Mouse (Mus musculus) heart, embryonic 12.5 days (tissue): Measurements from ENCODE around the gene Srrm4. TPM values are rescaled to one million over a fixed set of nuclear protein-coding genes. Genes with fewer than 3 reads are reported as not detected.
"Not testable (repeated sequence)": the region's sequence is repeated elsewhere in the genome, so short reads cannot be mapped to it uniquely, and the experiment has no call there.

ENCODE experiments used
- ATAC-seq: fragments of 200-750 bp; cut with Nextera tagmentation; 2 replicates; pipeline ENCODE4 v1.8.0; 2017; ENCODE audit warnings: moderate TSS enrichment, moderate library complexity; ENCODE audit not compliant: insufficient number of reproducible peaks, low FRiP score
- H3K27ac ChIP-seq: fragments of 300-500 bp; sonication (generic); 2 replicates; pipeline ENCODE4 v1.5.1; 2016; ENCODE audit warnings: mild to moderate bottlenecking, moderate library complexity; ENCODE audit not compliant: poor library complexity, severe bottlenecking
- H3K27me3 ChIP-seq: fragments of 300-500 bp; sonication (generic); replicated peaks from 2 replicates; pipeline ENCODE4 v1.6.1; 2016; ENCODE audit warnings: mild to moderate bottlenecking, moderate library complexity
- H3K36me3 ChIP-seq: fragments of 300-500 bp; sonication (generic); 2 replicates; pipeline ENCODE4 v1.6.1; 2016; ENCODE audit warnings: mild to moderate bottlenecking, moderate library complexity
- H3K4me1 ChIP-seq: fragments of 300-500 bp; sonication (generic); replicated peaks from 2 replicates; pipeline ENCODE4 v1.6.1; 2016; ENCODE audit warnings: mild to moderate bottlenecking
- H3K4me2 ChIP-seq: fragments of 300-500 bp; sonication (generic); 2 replicates; pipeline ENCODE4 v1.6.1; 2016; ENCODE audit warnings: mild to moderate bottlenecking, moderate library complexity
- H3K4me3 ChIP-seq: fragments of 300-500 bp; sonication (generic); 2 replicates; pipeline ENCODE4 v1.5.1; 2016; ENCODE audit warnings: mild to moderate bottlenecking
- H3K9ac ChIP-seq: fragments of 300-500 bp; sonication (generic); 2 replicates; pipeline ENCODE4 v1.6.1; 2016; ENCODE audit warnings: mild to moderate bottlenecking, moderate library complexity
- H3K9me3 ChIP-seq: fragments of 300-500 bp; sonication (generic); replicated peaks from 2 replicates; pipeline ENCODE4 v1.6.1; 2016; ENCODE audit warnings: mild to moderate bottlenecking, moderate library complexity
- WGBS: fragments of 180-500 bp; shearing (Covaris S2); methylation state at CpG from one replicate; pipeline ENCODE4 v1.1.7; 2016; 5-methylcytosine and 5-hydroxymethylcytosine counted together
- polyA plus RNA-seq: library from polyadenylated mRNA; unstranded; fragments of >200 nt; fragmentation: Nextera tagmentation; extraction: Ambion mirVana; gene quantifications from 2 replicates; pipeline ENCODE4 v1.2.1, GENCODE M21; 2016

Gene Srrm4
- polyA plus RNA-seq, 1 experiment from 2014 or later = 1.7 TPM

DNA sequence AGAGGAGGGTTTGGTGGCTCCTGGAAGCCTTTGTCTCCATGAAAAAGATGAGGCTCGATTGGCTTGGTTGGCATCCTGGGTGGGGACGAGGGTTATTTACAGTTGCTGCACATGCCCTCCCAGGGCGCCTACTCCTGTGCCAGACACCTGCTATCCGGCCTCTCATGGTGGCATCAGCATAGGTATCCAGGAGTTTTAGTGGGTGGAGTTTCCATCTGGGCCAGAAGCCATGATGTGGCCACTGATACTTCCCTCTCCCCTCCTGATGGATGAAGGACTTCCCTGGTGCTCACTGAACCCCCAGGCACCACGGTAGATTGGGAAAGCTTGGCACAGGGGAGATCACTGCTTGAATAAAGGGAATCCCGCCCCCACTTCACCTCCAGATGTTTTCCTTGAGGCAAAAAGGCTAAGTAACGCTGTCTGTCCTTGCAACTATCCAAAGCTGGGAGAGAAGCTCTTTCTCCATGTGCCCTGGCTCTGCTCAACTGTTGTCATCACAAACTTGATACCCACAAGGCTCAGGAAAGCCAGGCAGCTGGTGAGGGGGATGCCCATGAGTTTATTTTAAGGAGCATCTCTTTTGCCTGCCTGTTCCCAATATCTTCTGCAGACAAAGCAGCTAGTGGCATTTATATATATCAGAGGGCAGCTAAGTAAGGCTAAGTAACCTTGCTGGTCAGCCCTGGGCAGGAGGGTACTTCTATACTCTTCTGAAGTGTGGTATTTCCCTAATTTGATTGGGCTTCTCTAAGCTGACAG lies 148.7 kb downstream of the Srrm4 start:
- peaks cover 18% of the 10 kb centered on the region for H3K4me1 ChIP-seq
- no peak for ATAC-seq
- no peak overlapping the region for H3K4me3 ChIP-seq
- no peaks in the 10 kb centered on the region for H3K9me3 ChIP-seq
- H3K27me3 ChIP-seq = peaks cover 31% of the 10 kb centered on the region
- no peaks in the 10 kb centered on the region for H3K36me3 ChIP-seq
- H3K4me2 ChIP-seq = no peak overlapping the region
- WGBS = 70% methylated on average over 7 of the region's 7 CpGs
- H3K27ac ChIP-seq = no peak overlapping the region
- no peak overlapping the region for H3K9ac ChIP-seq

DNA sequence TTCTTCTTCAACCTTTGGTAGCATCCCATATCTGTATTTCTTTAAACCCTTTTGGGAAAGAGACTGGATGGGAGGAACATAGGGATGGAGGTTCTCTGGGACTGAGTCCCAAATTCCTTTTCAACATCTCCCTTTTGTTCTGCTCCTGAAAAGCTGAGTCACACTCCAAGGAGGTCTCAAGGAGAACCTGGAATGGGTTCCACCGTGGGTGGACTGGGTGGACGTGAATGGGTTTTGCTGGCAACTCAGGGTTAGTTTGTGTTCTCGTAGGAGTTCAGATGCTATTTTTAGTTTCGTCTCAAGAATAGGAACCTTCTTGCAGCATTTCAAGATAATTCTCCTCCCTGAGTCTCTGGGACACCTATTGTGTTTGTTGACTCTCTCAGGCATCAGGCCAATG lies 151.4 kb downstream of the Srrm4 start:
- Histone ChIP-seq H3K4me1 (no peaks in the 10 kb centered on the region), H3K4me3 (no peak overlapping the region), H3K9ac (no peak overlapping the region), H3K27me3 (peaks cover 22% of the 10 kb centered on the region), H3K27ac (no peak overlapping the region), H3K36me3 (no peaks in the 10 kb centered on the region), H3K9me3 (no peaks in the 10 kb centered on the region), H3K4me2 (no peak overlapping the region)
- WGBS = 55% methylated on average over 4 of the region's 4 CpGs
- ATAC-seq = no peak

DNA sequence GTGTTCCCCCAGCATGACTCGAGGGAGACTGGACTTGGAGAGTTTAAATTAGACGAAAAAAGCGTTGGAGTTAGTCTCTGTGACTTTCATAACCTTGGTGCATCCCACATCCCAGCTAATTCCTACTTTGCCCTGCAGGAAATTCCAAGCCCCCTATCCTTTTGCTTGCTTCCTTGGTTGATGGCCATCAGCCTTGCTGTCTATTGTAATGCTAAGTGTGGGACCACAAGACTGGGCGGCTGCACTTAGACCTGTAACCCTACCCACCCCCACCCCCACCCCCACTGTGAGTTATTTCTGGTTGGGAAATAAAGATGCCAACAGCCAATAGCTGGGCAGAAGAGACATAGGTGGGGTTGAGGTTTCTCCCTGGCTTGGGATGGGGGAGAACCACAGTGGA lies 153.3 kb downstream of the Srrm4 start:
- no peak overlapping the region for H3K4me3 ChIP-seq
- 39% methylated on average over 4 of the region's 4 CpGs for WGBS
- H3K9me3 ChIP-seq = no peaks in the 10 kb centered on the region
- no peaks in the 10 kb centered on the region for H3K36me3 ChIP-seq
- H3K4me2 ChIP-seq = no peak overlapping the region
- H3K27ac ChIP-seq = no peak overlapping the region
- no peak for ATAC-seq
- peaks cover 7% of the 10 kb centered on the region; the same call in 1 of the 2 replicates for H3K27me3 ChIP-seq
- peaks cover 5% of the 10 kb centered on the region; the same call in 1 of the 2 replicates for H3K4me1 ChIP-seq
- H3K9ac ChIP-seq = no peak overlapping the region

DNA sequence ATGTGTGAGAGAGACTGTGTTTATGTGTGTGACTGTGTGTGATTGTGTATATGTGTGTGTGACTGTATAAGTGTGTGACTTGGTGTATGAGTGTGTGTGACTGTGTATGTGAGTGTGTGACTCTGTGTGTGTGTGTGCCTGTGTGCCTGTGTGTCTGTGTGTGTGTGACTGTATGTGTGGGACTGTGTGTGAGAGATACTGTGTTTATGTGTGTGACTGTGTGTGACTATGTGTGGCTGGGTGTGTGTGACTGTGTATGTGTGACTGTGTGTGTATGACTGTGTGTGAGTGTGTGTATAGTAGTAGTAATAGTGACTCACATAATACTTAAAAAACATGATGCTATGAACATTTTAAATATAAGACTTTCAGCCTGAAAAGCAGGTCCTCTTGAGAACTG lies 155.5 kb downstream of the Srrm4 start:
- Histone ChIP-seq H3K4me2 (no peak overlapping the region), H3K4me1 (peaks cover 5% of the 10 kb centered on the region; the same call in 1 of the 2 replicates), H3K27ac (no peak overlapping the region), H3K9ac (no peak overlapping the region), H3K4me3 (no peak overlapping the region), H3K27me3 (no peaks in the 10 kb centered on the region), H3K9me3 (no peaks in the 10 kb centered on the region), H3K36me3 (no peaks in the 10 kb centered on the region)
- ATAC-seq = no peak; the same call in 1 of the 2 replicates

DNA sequence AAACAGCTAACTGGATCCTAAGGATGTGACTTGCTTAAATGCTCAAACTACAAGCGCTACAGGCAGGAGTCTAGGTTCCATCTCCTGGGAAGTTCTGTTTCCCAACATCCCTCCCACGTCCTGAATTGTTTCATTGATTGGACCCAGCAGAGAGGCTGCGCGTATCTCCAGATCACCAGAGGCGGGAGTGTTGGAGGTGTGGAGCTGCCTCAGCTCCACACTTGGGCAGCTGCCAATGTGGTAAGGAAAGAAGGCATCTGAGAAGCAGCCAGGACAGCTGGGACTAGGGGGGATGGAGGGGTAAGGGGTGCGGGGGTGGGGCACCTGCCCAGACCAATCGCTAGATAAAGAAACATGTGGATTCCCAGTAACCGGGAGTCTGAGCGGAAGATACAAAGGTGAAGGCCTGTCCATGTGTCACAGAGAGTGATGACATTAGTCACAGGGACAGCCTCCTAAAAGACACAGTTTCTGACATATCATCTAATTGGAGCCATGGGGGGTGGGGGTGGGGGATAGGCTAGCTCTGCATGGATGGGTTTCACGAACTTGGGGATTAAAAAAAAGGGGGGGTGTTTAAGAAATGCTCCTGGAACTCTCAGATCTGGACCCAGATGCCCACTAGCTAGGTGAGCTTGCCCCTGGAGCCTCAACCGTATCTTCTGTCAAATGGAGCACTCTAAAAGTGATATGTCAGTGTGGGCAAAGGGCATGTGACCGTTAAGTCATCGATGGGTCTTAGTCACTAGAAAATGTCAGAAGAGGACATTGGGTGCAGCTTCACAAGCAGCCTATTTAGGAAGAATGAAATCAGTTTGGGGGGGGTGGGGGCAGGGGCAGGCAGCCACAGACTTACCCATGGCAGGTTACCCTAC lies 156.4 kb downstream of the Srrm4 start:
- no peak for ATAC-seq
- no peak overlapping the region for H3K9ac ChIP-seq

GRCm38 (mm10) chr5:116432871-116433270 lies 158.7 kb downstream of the Srrm4 start:
- no peaks in the 10 kb centered on the region for H3K27me3 ChIP-seq
- H3K4me2 ChIP-seq = no peak overlapping the region
- WGBS = 60% methylated on average over 7 of the region's 7 CpGs
- H3K9me3 ChIP-seq = no peaks in the 10 kb centered on the region
- no peak for ATAC-seq
- no peak overlapping the region for H3K9ac ChIP-seq
- no peak overlapping the region for H3K27ac ChIP-seq
- H3K4me3 ChIP-seq = no peak overlapping the region
- no peaks in the 10 kb centered on the region for H3K36me3 ChIP-seq
- peaks cover 9% of the 10 kb centered on the region; the same call in 1 of the 2 replicates for H3K4me1 ChIP-seq

More for the DNA sequence above, 156.4 kb downstream of the Srrm4 start:
- H3K4me3 ChIP-seq = no peak overlapping the region
- WGBS = 48% methylated on average over 13 of the region's 13 CpGs
- H3K9me3 ChIP-seq = no peaks in the 10 kb centered on the region
- H3K4me2 ChIP-seq = no peak overlapping the region
- no peak overlapping the region for H3K27ac ChIP-seq
- no peaks in the 10 kb centered on the region for H3K27me3 ChIP-seq
- peaks cover 5% of the 10 kb centered on the region; the same call in 1 of the 2 replicates for H3K4me1 ChIP-seq
- H3K36me3 ChIP-seq = no peaks in the 10 kb centered on the region

DNA sequence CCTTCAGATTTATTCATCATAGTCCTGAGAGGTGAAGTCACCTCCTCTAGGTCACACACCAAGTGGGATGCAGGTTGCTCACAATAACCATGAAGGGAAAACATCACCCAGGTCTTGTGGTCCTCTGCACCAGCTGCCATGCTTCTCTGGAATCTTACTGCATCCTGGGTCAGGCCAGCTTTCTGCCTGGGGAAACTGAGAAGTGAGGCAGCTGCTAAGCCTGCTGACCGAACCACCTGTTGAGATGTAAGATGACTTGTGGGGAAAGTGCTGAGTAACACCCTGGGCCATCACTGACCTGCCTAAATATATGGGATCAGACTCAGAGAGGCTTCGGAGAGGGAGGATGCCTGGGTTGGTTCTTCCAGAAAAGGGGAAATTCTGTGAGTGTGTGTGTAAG lies 164.9 kb downstream of the Srrm4 start:
- Histone ChIP-seq H3K4me2 (no peak overlapping the region), H3K4me1 (peaks cover 23% of the 10 kb centered on the region), H3K9me3 (no peaks in the 10 kb centered on the region), H3K4me3 (no peak overlapping the region), H3K9ac (no peak overlapping the region), H3K27ac (no peak overlapping the region), H3K27me3 (no peaks in the 10 kb centered on the region), H3K36me3 (no peaks in the 10 kb centered on the region)
- 72% methylated on average over 2 of the region's 2 CpGs for WGBS
- ATAC-seq = no peak

GRCm38 (mm10) chr5:116425709-116426108 lies 165.9 kb downstream of the Srrm4 start:
- peaks cover 29% of the 10 kb centered on the region for H3K4me1 ChIP-seq
- H3K9ac ChIP-seq, ATAC-seq, H3K4me2 ChIP-seq, H3K27ac ChIP-seq, H3K36me3 ChIP-seq, H3K9me3 ChIP-seq, H3K4me3 ChIP-seq, H3K27me3 ChIP-seq: not testable (repeated sequence)
- WGBS = 81% methylated on average over 3 of the region's 3 CpGs

DNA sequence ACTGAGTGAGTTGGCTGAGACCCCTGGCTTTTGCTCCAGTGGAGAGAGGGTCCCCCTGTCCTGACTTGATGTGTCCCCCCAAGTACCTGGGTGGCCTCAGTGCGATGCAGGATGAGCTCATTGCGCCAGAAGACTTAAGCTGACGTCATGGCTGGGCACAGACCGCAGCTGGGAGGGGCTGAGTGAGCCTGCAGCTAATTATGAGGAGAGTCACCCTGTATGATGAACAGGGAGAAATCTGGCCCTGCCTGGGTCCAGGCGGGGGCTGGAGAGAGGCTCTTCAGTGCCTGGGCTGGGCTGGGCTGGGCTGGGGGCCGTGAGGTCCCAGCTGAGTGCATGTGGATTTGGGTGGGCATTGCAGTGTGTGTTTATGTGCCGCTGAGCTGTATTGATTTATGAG lies 166.3 kb downstream of the Srrm4 start:
- 62% methylated on average over 7 of the region's 7 CpGs for WGBS

GRCm38 (mm10) chr5:116423746-116424145 lies 167.9 kb downstream of the Srrm4 start:
- Histone ChIP-seq H3K27ac (no peak overlapping the region), H3K36me3 (no peaks in the 10 kb centered on the region), H3K4me3 (no peak overlapping the region), H3K4me2 (no peak overlapping the region), H3K27me3 (no peaks in the 10 kb centered on the region), H3K9me3 (no peaks in the 10 kb centered on the region), H3K4me1 (peaks cover 48% of the 10 kb centered on the region), H3K9ac (no peak overlapping the region)
- ATAC-seq = no peak
- 78% methylated on average over 8 of the region's 8 CpGs for WGBS

More for the DNA sequence above, 166.3 kb downstream of the Srrm4 start:
- Histone ChIP-seq H3K4me2 (no peak overlapping the region), H3K4me3 (no peak overlapping the region), H3K9ac (no peak overlapping the region), H3K4me1 (peaks cover 33% of the 10 kb centered on the region), H3K9me3 (no peaks in the 10 kb centered on the region), H3K27ac (no peak overlapping the region), H3K36me3 (no peaks in the 10 kb centered on the region), H3K27me3 (no peaks in the 10 kb centered on the region)
- ATAC-seq = no peak

GRCm38 (mm10) chr5:116422699-116423201 lies 168.9 kb downstream of the Srrm4 start, which contains the start of gene Hspb8:
Gene Hspb8, minus strand, starts transcription at chr5:116422864.
- no peaks in the 10 kb centered on the region for H3K9me3 ChIP-seq
- WGBS = under 1% methylated on average over 19 of the region's 20 CpGs
- H3K27me3 ChIP-seq = no peaks in the 10 kb centered on the region
- peak within 1 kb of the TSS; percentile 77 for H3K9ac ChIP-seq
- H3K4me1 ChIP-seq = peaks cover 48% of the 10 kb centered on the region
- H3K4me2 ChIP-seq = peak within 1 kb of the TSS; percentile 73
- H3K36me3 ChIP-seq = no peaks in the 10 kb centered on the region
- peak; percentile 90 for ATAC-seq
- peak within 1 kb of the TSS; percentile 53 for H3K4me3 ChIP-seq
- peak within 1 kb of the TSS; percentile 92 for H3K27ac ChIP-seq
